Mouse (Mus musculus) hindbrain, embryonic 14.5 days (tissue): ENCODE data around the gene B230219D22Rik. TPM values are rescaled to one million over a fixed set of nuclear protein-coding genes. Genes with fewer than 3 reads are reported as not detected.

Experiments used
- ATAC-seq: fragments of 200-750 bp; cut with Nextera tagmentation; 2 replicates; pipeline ENCODE4 v1.8.0; 2017; ENCODE audit warnings: moderate number of reproducible peaks, mild to moderate bottlenecking, moderate TSS enrichment, moderate library complexity; ENCODE audit not compliant: low FRiP score
- DNase-seq: peaks from one replicate; pipeline ENCODE4 v3.0.0-alpha.2; 2015; ENCODE audit warnings: low spot score
- H3K27ac ChIP-seq: fragments of 300-500 bp; sonication (generic); 2 replicates; pipeline ENCODE4 v1.5.1; 2014; ENCODE audit warnings: mild to moderate bottlenecking, moderate library complexity
- H3K27me3 ChIP-seq: fragments of 300-500 bp; sonication (generic); 2 replicates; pipeline ENCODE4 v1.6.1; 2014; ENCODE audit warnings: mild to moderate bottlenecking, low read length, mixed read lengths; ENCODE audit not compliant: control insufficient read depth, insufficient read depth
- H3K36me3 ChIP-seq: fragments of 300-500 bp; sonication (generic); replicated peaks from 2 replicates; pipeline ENCODE4 v1.6.1; 2014; ENCODE audit not compliant: control insufficient read depth, insufficient read depth
- H3K4me1 ChIP-seq: fragments of 300-500 bp; sonication (generic); replicated peaks from 2 replicates; pipeline ENCODE4 v1.6.1; 2014; ENCODE audit warnings: antibody characterized with exemption, low read length, mixed read lengths; ENCODE audit not compliant: control insufficient read depth, insufficient read depth
- H3K4me2 ChIP-seq: fragments of 300-500 bp; sonication (generic); replicated peaks from 2 replicates; pipeline ENCODE4 v1.6.1; 2014; ENCODE audit warnings: mild to moderate bottlenecking, moderate library complexity
- H3K4me3 ChIP-seq: fragments of 300-500 bp; sonication (generic); replicated peaks from 2 replicates; pipeline ENCODE4 v1.5.1; 2014; ENCODE audit warnings: mild to moderate bottlenecking, low read length
- H3K9ac ChIP-seq: fragments of 300-500 bp; sonication (generic); 2 replicates; pipeline ENCODE4 v1.6.1; 2014
- H3K9me3 ChIP-seq: fragments of 300-500 bp; sonication (generic); 2 replicates; pipeline ENCODE4 v1.6.1; 2016; ENCODE audit warnings: low read length; ENCODE audit not compliant: control insufficient read depth
- WGBS: fragments of 180-500 bp; shearing (Covaris S2); extraction: QIAGEN DNeasy Blood & Tissue Kit; methylation state at CpG from one replicate; pipeline ENCODE4 v1.1.7; 2014; 5-methylcytosine and 5-hydroxymethylcytosine counted together
- polyA plus RNA-seq: library from polyadenylated mRNA; unstranded; fragments of >200 nt; fragmentation: Nextera tagmentation; extraction: Ambion mirVana; gene quantifications from 2 replicates; pipeline ENCODE4 v1.2.1, GENCODE M21; 2014

B230219D22Rik gene
- polyA plus RNA-seq: 96.0 and 101 TPM in 2 replicates

DNA sequence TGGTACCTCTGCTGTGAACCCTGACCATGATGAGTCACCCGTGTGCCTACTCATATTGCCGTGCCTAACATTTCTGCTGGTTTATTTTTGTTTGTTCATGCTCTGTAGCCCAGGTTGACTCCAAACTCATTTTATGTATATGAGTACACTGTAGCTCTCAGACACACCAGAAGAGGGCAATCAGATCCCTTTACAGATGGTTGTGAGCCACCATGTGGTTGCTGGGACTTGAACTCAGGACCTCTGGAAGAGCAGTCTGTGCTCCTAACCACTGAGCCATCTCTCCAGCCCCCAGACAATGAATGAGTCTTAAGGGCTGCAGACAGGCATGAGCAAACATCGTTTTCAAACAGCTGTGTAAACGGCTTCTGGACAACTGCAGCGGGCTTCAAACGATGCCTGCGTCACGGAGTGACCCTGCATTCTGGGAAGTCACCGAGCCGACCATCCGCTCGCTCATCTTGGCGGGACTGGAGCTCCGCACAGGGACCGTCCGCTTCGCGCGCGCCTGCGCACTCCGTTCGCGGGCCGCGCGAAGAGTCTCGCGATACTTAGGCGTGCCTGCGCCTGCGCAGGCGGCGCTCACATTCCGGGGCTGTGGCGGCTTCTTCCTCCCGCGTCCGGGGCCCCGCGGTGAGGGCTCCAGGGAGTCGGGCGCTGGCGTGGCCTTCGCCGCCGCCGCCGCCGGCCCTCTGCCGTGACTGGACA is at the start of gene B230219D22Rik:
Gene B230219D22Rik, plus strand, starts transcription at position 590 of the 708 bp plus-strand sequence.
- DNase-seq (peak; percentile 95), ATAC-seq (peak; percentile 98)
- H3K36me3 ChIP-seq: no peaks in the 10 kb centered on the region
- H3K9ac ChIP-seq: peak within 1 kb of the TSS; percentile 100
- H3K27ac ChIP-seq: peak within 1 kb of the TSS; percentile 97
- peak within 1 kb of the TSS; percentile 77 for H3K4me2 ChIP-seq
- 3% methylated on average over 47 of the region's 51 CpGs for WGBS
- no peaks in the 10 kb centered on the region for H3K9me3 ChIP-seq
- peaks cover 17% of the 10 kb centered on the region for H3K4me1 ChIP-seq
- H3K4me3 ChIP-seq: peak within 1 kb of the TSS; percentile 99
- H3K27me3 ChIP-seq: no peaks in the 10 kb centered on the region

DNA sequence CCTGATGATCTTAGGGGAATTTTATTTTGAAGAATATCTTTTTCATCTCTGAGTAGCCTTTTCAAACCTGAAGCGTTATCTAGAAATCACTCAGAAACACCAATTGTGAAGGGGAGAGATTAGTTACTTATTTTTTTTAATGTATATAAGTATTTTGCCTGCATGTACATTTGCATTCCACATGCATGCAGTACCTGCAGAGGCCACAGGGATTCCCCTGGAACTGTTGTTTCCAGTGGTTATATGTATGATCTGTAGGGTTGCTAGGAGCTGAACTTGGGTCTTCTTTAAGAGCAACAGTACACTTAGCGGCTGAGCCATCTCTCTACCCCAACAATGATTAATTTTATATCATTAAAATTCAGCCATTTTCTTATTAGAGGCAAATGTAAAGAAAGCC is 48.4 kb upstream of the B230219D22Rik start:
- H3K9ac ChIP-seq: no peak overlapping the region
- H3K4me3 ChIP-seq: no peak overlapping the region
- peaks cover 74% of the 10 kb centered on the region for H3K36me3 ChIP-seq
- DNase-seq: peak; percentile 38
- H3K4me1 ChIP-seq: no peaks in the 10 kb centered on the region
- WGBS: 84% methylated on average over 2 of the region's 2 CpGs
- no peak for ATAC-seq
- H3K27me3 ChIP-seq: no peaks in the 10 kb centered on the region
- no peak overlapping the region for H3K4me2 ChIP-seq
- H3K9me3 ChIP-seq: no peaks in the 10 kb centered on the region
- no peak overlapping the region for H3K27ac ChIP-seq

DNA sequence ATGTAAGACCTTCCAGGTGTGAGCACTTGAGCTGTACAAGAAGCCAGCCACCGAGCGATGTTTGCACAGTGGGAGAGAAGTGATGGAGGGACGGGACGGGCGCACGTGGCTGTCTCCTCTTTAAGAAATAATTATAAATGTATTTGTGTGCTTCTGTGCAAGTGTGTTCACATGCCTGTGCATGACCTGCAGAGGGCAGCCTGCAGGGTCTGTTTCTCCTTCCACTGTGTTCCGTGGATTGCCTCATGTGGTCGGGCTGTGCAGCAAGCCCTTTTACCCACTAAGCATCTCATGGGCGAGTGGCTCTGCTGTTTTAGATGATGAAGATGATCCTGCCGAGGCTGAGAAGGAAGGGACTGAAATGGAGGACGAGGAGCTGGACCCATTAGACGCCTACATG is 42.8 kb upstream of the B230219D22Rik start:
- no peak for DNase-seq
- ATAC-seq: no peak
- no peaks in the 10 kb centered on the region for H3K9me3 ChIP-seq
- H3K9ac ChIP-seq: no peak overlapping the region
- no peak overlapping the region for H3K4me3 ChIP-seq
- no peaks in the 10 kb centered on the region for H3K27me3 ChIP-seq
- no peaks in the 10 kb centered on the region for H3K4me1 ChIP-seq
- H3K36me3 ChIP-seq: peaks cover 99% of the 10 kb centered on the region
- 88% methylated on average over 12 of the region's 12 CpGs for WGBS
- no peak overlapping the region for H3K27ac ChIP-seq
- no peak overlapping the region for H3K4me2 ChIP-seq

DNA sequence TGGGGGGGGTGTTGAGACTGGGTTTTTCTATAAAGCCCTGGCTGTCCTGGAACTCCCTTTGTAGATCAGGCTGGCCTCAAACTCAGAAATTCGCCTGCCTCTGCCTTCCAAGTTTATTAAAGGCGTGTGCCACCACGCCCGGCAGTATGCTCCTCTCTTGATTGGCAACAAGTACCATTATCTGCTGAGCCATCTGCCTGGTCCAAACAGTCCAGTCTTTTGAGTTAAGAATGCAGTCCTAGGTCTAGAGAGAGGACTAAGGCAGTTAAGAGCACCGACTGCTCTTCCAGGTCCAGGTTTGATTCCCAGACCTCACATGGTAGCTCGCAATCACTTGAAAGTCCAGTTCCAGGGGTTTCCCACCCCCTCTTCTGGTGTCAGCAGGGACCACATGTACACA is 41.9 kb upstream of the B230219D22Rik start:
- Histone ChIP-seq H3K9ac (no peak overlapping the region), H3K9me3 (no peaks in the 10 kb centered on the region), H3K4me3 (no peak overlapping the region), H3K27ac (no peak overlapping the region), H3K36me3 (peaks cover 99% of the 10 kb centered on the region), H3K27me3 (no peaks in the 10 kb centered on the region), H3K4me1 (no peaks in the 10 kb centered on the region), H3K4me2 (no peak overlapping the region)
- 93% methylated on average over 6 of the region's 6 CpGs for WGBS
- DNase-seq (no peak), ATAC-seq (no peak)

DNA sequence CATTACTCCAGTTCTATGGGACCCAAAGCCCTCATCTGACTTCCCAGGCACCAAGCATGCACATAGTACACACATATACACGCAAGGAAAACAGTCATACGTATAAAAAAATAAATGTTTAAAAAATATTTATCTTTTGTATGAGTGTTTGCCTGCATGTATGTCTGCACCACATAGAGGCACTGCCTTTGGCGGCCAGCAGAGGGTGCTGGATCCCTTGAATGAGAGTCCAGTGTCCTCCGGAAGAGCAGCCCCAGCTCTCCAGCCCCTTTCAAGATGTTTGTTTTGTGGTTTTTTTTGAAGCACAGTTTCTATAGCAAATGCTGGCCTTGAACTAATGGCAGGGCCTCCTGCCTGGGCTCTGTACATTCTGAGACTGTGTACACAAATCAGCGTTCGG is 24.4 kb upstream of the B230219D22Rik start:
- no peaks in the 10 kb centered on the region for H3K4me1 ChIP-seq
- no peak overlapping the region for H3K4me2 ChIP-seq
- 77% methylated on average over 6 of the region's 6 CpGs for WGBS

DNA sequence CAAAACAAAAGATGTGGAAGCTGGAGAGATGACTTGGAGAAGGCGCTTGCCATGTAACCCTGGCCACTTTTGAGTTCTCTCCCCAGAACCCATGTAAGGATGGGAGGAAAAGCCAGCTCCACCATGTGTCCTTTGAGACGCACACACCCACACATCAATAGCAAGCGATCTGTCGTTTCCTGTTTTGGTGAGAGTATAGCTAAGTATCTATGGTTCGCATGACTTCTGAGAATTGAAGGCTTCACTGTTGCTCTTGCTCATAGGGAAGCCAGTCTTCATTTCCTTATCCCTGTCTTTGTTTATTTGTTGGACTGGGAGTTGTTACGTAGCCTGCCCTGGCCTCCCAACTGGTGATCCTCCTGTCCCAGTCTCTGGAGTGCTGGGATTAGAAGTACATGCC is 20.2 kb upstream of the B230219D22Rik start:
- ATAC-seq: no peak
- Histone ChIP-seq H3K9ac (no peak overlapping the region), H3K4me3 (no peak overlapping the region)

More for the DNA sequence above, 24.4 kb upstream of the B230219D22Rik start:
- Histone ChIP-seq H3K9ac (no peak overlapping the region), H3K27me3 (no peaks in the 10 kb centered on the region), H3K9me3 (no peaks in the 10 kb centered on the region), H3K36me3 (peaks cover 97% of the 10 kb centered on the region), H3K4me3 (no peak overlapping the region), H3K27ac (no peak overlapping the region)
- DNase-seq (peak; percentile 44), ATAC-seq (no peak)

DNA sequence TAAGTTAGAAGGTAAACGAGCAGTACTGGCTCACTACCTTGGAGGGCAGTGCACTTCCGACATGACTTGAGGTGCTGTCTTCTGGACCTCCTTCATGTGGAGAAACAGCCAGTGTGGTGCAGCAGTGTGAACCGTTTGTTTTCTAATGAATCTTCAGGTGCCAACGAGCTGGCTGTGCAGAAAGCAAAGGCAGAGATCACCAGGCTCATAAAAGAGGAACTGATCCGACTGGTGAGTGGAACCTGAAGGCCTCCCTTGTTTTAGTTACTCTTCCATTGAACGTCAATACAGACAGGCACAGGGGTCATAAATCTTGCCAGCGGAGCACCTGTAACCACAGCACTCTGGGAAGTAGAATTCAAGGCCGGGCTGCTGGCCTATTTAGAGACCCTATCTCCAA is 15.6 kb upstream of the B230219D22Rik start:
- H3K4me1 ChIP-seq: no peaks in the 10 kb centered on the region
- H3K9ac ChIP-seq: no peak overlapping the region
- H3K4me3 ChIP-seq: no peak overlapping the region
- H3K36me3 ChIP-seq: peaks cover 94% of the 10 kb centered on the region
- H3K4me2 ChIP-seq: no peak overlapping the region
- 90% methylated on average over 8 of the region's 8 CpGs for WGBS
- ATAC-seq (no peak), DNase-seq (no peak)
- H3K27me3 ChIP-seq: no peaks in the 10 kb centered on the region
- no peak overlapping the region for H3K27ac ChIP-seq
- no peaks in the 10 kb centered on the region for H3K9me3 ChIP-seq

More for the DNA sequence above, 20.2 kb upstream of the B230219D22Rik start:
- Histone ChIP-seq H3K9me3 (no peaks in the 10 kb centered on the region), H3K27ac (no peak overlapping the region), H3K36me3 (peaks cover 95% of the 10 kb centered on the region), H3K4me2 (no peak overlapping the region), H3K4me1 (no peaks in the 10 kb centered on the region), H3K27me3 (no peaks in the 10 kb centered on the region)
- DNase-seq: no peak
- 98% methylated on average over 6 of the region's 6 CpGs for WGBS

DNA sequence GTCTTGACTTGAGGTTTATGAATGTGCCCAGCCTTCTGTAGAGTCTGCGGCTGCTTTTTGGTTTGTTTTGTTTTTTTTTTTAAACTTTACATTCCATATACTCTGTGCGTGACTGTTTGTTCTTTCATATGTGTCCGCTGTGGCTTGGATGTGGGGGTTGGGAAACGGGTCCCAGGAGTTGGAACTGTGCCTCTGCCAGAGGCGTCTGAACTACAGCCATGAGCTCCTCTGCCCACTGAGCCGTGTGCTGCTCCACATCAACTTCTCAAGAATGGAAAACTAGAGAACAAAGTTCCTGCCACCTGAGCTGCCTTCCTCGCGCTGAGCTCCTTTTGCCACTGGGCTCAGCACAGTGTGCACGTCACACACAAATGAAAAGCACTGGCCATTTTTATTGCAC is 10.7 kb upstream of the B230219D22Rik start:
- DNase-seq (no peak), ATAC-seq (no peak)
- Histone ChIP-seq H3K9me3 (no peaks in the 10 kb centered on the region), H3K4me3 (no peak overlapping the region), H3K9ac (no peak overlapping the region), H3K4me1 (no peaks in the 10 kb centered on the region), H3K27ac (no peak overlapping the region), H3K27me3 (no peaks in the 10 kb centered on the region), H3K36me3 (peaks cover 53% of the 10 kb centered on the region), H3K4me2 (no peak overlapping the region)
- WGBS: 88% methylated on average over 9 of the region's 9 CpGs

DNA sequence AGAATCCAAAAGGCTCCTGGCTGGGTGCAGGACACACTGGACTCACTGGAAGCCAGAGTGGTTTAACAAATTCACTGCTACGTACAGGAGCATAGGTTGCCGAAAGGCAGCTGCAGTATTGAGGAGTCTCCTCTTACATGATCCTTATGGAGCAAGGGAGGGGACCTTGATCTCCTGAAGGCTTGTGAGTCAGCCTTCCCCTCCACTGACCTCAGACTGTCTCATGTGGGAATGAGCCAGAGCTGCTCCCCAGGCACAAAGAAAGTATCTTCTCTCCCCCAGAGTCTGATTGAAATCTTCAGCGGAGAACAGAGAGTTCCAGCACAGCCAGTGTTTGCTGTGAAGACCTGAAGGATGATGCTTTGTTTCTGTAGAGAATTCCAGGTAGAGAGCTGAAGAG is 9.3 kb upstream of the B230219D22Rik start:
- DNase-seq: no peak
- Histone ChIP-seq H3K36me3 (peaks cover 39% of the 10 kb centered on the region), H3K4me1 (no peaks in the 10 kb centered on the region), H3K4me3 (no peak overlapping the region), H3K9ac (no peak overlapping the region), H3K27me3 (no peaks in the 10 kb centered on the region), H3K27ac (no peak overlapping the region), H3K4me2 (no peak overlapping the region), H3K9me3 (no peaks in the 10 kb centered on the region)
- no peak for ATAC-seq
- WGBS: 92% methylated on average over 3 of the region's 3 CpGs
